Mouse (Mus musculus): Measurements from ENCODE around the gene Rapgef2. TPM values are rescaled to one million over a fixed set of nuclear protein-coding genes. Genes with fewer than 3 reads are reported as not detected.
"Not testable (repeated sequence)": the region's sequence is repeated elsewhere in the genome, so short reads cannot be mapped to it uniquely, and the experiment has no call there.

The Rapgef2 gene
- total RNA-seq, 2 experiments from 2014 or later: 121 to 129 TPM

DNA sequence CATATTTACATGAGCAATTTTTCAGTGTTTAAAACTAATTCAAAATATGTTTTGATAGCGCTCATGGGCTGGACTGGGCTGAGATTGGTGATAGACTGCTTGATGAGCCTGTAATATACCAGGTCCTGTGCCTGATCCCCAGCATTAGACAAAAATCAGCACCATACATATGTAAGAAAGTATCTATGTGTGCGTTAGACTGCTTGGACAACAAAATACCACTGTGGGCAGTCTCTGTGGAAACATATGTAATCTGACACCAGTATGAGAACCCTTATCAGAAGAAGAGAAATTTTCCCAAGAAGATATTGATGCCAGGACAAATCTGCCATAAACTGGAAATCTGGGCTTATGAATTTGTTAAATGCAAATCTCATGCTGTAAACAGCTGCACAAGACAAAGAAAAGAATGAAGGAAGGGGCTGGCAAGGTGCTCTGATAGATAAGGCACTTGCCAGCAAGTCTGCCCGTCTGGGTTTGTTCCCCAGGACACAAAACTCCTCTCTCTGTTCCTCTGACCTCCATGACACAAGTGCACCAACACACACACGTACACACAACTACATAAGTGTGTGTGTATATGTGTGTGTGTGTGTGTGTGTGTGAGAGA lies 47.8 kb downstream of the Rapgef2 start:
- no peak for DNase-seq (ENCODE audit: low spot score in 2 of 2)

GRCm38 (mm10) chr3:79237619-79238342 lies 48.5 kb downstream of the Rapgef2 start:
- DNase-seq (ENCODE audit: low spot score in 2 of 2): no peak

DNA sequence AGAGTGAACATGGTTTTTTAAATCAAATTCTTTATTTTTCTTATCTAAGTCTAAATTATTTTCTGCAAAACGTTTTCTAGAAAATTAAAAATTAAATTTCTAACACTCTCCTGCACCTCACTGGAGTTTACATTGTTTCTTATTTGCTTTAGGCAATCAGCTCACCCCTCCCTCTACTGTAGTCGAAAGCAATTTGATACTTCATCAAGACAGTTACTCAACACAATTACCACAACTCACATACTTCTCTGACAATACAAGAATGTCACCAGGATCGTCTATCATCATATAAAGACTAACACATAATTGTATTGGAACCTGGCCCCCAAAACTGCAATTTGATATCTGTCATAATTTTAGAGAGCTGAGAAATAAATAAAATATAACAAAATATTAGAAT lies 51.8 kb downstream of the Rapgef2 start:
- no peak for DNase-seq (ENCODE audit: low spot score in 2 of 2)

- DNase-seq (ENCODE audit: low spot score in 2 of 2): no peak
These were observed 52.6 kb downstream of the Rapgef2 start for GRCm38 (mm10) chr3:79233478-79234415.

DNA sequence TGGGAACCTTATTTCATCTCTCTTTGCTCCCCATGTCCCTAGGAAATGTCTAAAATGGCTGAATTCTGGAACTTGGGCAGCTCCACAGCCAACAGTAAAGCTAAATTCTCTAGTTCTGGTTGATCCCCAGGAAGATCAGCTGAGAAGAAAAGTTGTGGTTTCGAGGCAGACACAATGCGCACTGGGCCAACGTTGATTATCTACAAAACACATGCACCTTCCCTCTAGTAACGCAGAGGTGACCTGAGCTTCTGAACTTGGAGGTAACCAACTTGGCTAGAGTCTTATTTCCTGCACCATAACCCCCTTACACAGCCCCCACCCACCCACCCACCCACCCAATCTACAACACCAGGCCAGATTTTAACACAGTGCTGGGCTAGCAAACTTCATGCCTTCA lies 55.6 kb downstream of the Rapgef2 start:
- DNase-seq (ENCODE audit: low spot score in 2 of 2): no peak

GRCm38 (mm10) chr3:79229546-79229945 lies 56.8 kb downstream of the Rapgef2 start:
- DNase-seq (ENCODE audit: low spot score in 2 of 2): no peak

- no peak for DNase-seq (ENCODE audit: low spot score in 2 of 2)
These were observed 58.0 kb downstream of the Rapgef2 start for GRCm38 (mm10) chr3:79228304-79228703.

GRCm38 (mm10) chr3:79227356-79228088 lies 58.8 kb downstream of the Rapgef2 start:
- DNase-seq (ENCODE audit: low spot score in 2 of 2): no peak

DNA sequence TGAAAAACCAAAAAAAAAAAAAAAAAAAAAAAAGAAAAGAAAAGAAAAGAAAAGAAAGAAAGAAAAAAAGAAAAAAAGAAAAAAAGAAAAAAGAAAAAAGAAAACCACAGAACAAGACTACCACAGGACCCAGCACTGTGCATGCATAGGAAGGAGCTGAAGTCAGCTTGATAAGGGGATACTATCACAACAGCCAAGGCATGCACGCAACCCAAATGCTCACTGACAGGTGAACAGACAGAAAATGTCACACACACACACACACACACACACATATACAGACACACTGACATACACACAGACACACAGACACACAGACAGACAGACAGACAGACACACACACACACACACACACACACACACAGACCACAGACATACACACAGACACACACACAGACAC lies 59.5 kb downstream of the Rapgef2 start:
- not testable (repeated sequence) for DNase-seq (ENCODE audit: low spot score in 2 of 2)

GRCm38 (mm10) chr3:79225888-79226287 lies 60.4 kb downstream of the Rapgef2 start:
- no peak for DNase-seq (ENCODE audit: low spot score in 2 of 2)

DNA sequence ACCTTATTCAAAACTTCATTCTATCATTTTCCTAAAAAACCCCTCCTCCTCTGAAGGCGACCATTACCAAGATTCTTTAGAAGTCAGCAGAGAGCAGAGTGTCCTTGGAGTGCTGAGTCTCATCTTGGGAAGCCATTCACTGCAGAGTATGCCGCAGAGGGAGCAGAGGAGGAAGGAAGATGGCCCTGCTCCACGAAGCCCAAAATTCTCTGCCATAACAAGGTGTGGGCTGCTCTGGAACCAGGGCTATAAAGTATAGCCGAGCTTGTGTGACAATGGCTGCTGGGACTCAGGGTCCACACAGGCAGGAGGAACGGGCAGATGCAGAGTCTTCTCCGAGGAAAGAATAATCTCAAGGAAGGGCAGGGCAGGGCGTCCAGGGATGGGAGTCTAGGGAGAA lies 62.0 kb downstream of the Rapgef2 start:
- DNase-seq (ENCODE audit: low spot score in 2 of 2): no peak

GRCm38 (mm10) chr3:79223281-79223680 lies 63.0 kb downstream of the Rapgef2 start:
- DNase-seq (ENCODE audit: low spot score in 2 of 2): no peak

GRCm38 (mm10) chr3:79222192-79222960 lies 63.9 kb downstream of the Rapgef2 start:
- no peak for DNase-seq (ENCODE audit: low spot score in 2 of 2)

GRCm38 (mm10) chr3:79221296-79222191 lies 64.8 kb downstream of the Rapgef2 start:
- peak; percentile 70 to 71 for DNase-seq (ENCODE audit: low spot score in 2 of 2)

- DNase-seq (ENCODE audit: low spot score in 2 of 2): no peak
These were observed 67.0 kb downstream of the Rapgef2 start for GRCm38 (mm10) chr3:79219144-79219930.

DNA sequence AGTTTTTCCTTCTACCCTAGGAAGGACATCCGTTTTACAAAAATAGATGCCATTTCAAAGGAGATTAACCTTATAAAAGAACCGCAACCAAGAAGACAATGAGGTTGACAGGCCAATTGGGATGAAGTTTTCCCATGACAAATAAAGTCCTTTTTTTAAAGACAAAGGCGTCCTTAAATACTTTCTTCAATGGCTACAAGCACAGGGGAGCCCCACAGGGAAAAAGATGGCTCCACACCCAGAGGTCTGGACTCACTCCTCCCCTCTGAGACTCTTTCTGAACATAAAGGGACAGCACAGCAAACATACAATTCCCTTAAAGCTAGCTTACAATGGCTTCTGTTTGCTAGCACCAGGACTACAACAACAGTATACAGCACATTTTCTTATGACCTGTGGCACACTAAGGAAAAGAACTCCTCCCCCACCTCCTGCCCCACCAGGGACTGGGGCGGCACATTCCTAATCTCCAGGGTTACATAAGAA lies 67.7 kb downstream of the Rapgef2 start:
- DNase-seq (ENCODE audit: low spot score in 2 of 2): no peak

DNA sequence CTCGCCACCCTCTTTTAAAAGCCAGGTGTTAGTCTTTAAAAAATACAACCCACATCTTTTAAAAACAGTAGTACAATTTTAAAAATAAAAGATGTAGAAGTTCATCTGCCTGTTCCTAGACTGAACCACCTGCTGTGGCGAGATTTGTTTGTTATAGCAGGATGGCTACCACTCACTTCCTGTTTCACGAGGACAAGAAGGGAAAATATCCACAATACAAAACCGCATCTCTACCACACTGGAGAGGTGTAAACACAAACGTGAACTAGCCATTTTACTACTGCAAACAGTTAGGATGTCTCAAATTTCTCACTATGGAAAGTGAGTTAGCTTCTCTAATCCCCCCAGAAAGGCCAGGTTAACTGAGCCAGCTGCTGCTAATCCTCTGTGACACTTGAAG lies 76.1 kb downstream of the Rapgef2 start:
- no peak for DNase-seq (ENCODE audit: low spot score in 2 of 2)

DNA sequence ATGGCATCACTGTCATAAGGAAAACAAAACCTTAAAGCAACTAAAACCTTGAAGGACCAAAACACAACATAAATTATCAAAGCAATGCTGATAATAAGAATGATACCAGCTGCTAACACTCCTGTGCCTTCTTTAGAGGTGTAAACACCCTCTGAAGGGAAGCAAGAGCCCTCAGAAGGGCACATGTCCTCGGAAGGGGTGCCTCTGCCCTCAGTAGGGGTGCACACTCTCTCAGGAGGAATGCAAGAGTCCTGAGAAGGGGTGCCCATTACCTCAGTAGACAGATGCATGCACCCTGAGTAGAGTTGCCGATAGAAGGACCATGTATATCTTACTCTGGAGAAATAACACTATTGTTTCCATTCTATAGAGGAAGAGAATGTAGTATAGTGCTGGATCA lies 79.1 kb downstream of the Rapgef2 start:
- DNase-seq (ENCODE audit: low spot score in 2 of 2): no peak
